43 mouse cellular contexts compared by ENCODE assay signal in the genomic region with DNA sequence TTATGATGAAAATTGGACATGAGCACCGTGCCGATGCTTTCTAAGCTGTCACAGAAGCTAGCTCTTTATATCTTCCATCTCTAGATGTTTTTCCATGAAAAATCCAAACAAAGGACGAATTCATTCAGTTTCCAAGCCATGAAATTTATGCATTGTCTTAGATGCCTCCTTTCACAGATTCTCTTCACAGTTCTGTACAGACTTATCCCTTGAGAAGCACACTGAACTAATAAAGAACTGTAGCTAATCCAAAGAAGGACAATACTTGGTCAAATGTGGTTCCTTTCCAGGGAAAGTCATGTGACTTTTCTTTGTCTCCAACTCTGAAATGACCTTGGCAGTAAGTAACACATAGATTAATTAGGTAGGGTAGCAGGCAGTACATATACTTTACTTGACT. TPM values are rescaled to one million over a fixed set of nuclear protein-coding genes. Genes with fewer than 3 reads are reported as not detected.
"Had no signal": no experiment of that assay in that cellular context is flagged by ENCODE, and none has a peak within 500 bp of the region (broad histone marks: within the 10 kb centered on the region; RNA-seq: fewer than 3 reads in every experiment).

No protein-coding gene starts in this region.

- H3K9ac ChIP-seq: heart, embryonic 12.5 days; heart, embryonic 13.5 days; heart, embryonic 15.5 days; hindbrain, embryonic 12.5 days; hindbrain, embryonic 13.5 days; hindbrain, embryonic 14.5 days; hindbrain, embryonic 15.5 days; intestine, embryonic 15.5 days; kidney, embryonic 15.5 days had no signal

- H3K36me3 ChIP-seq: heart, embryonic 10.5 days; heart, embryonic 12.5 days; heart, embryonic 13.5 days; heart, embryonic 15.5 days; hindbrain, embryonic 10.5 days; hindbrain, embryonic 12.5 days; hindbrain, embryonic 13.5 days; hindbrain, embryonic 15.5 days; intestine, embryonic 15.5 days; kidney, embryonic 15.5 days had no signal

- H3K9me3 ChIP-seq: heart, embryonic 10.5 days; heart, embryonic 12.5 days; heart, embryonic 13.5 days; heart, embryonic 15.5 days; hindbrain, embryonic 10.5 days; hindbrain, embryonic 12.5 days; hindbrain, embryonic 13.5 days; hindbrain, embryonic 15.5 days; intestine, embryonic 15.5 days; kidney, embryonic 15.5 days had no signal

- H3K27ac ChIP-seq: heart, adult 2 months; heart, embryonic 10.5 days; heart, embryonic 13.5 days; heart, embryonic 15.5 days; hindbrain, embryonic 10.5 days; hindbrain, embryonic 12.5 days; hindbrain, embryonic 13.5 days; hindbrain, embryonic 14.5 days; hindbrain, embryonic 15.5 days; hindbrain, postnatal 0 days; intestine, embryonic 15.5 days; kidney, embryonic 15.5 days; kidney, postnatal 0 days; layer of hippocampus, adult 2 months had no signal

- DNase-seq: heart, adult 2 months; heart, postnatal 10 days; heart, postnatal 14 days; heart, postnatal 36 days; heart, postnatal 4 days; kidney, adult 11 months; kidney, adult 18-20 months; kidney, adult 2 months; kidney, adult 8-10 months; kidney, adult 9 months; kidney, postnatal 10 days; kidney, postnatal 14 days; kidney, postnatal 25 days; kidney, postnatal 36 days; kidney, postnatal 4 days; layer of hippocampus, adult 9-11 months had no signal

- H3K4me3 ChIP-seq: heart, adult 2 months; heart, embryonic 10.5 days; heart, embryonic 12.5 days; heart, embryonic 13.5 days; heart, embryonic 15.5 days; hindbrain, embryonic 10.5 days; hindbrain, embryonic 12.5 days; hindbrain, embryonic 13.5 days; hindbrain, embryonic 15.5 days; intestine, embryonic 15.5 days; kidney, embryonic 15.5 days; layer of hippocampus, adult 2 months had no signal

- ATAC-seq: hindbrain, embryonic 16.5 days; hindbrain, postnatal 0 days; inflammation-experienced regulatory T-cells, adult 6 months; intestine, embryonic 15.5 days; intestine, embryonic 16.5 days; intestine, postnatal 0 days had no signal

- H3K4me2 ChIP-seq: heart, embryonic 11.5 days; heart, embryonic 12.5 days; heart, embryonic 13.5 days; heart, embryonic 15.5 days; hindbrain, embryonic 12.5 days; hindbrain, embryonic 13.5 days; hindbrain, embryonic 14.5 days; hindbrain, embryonic 15.5 days; intestine, embryonic 15.5 days; kidney, embryonic 15.5 days had no signal

- H3K27me3 ChIP-seq: heart, embryonic 12.5 days; heart, embryonic 13.5 days; heart, embryonic 15.5 days; hindbrain, embryonic 12.5 days; hindbrain, embryonic 13.5 days; hindbrain, embryonic 15.5 days; intestine, embryonic 15.5 days; kidney, embryonic 15.5 days had no signal

- H3K4me1 ChIP-seq: heart, embryonic 10.5 days; heart, embryonic 12.5 days; heart, embryonic 13.5 days; heart, embryonic 15.5 days; hindbrain, embryonic 10.5 days; hindbrain, embryonic 12.5 days; hindbrain, embryonic 13.5 days; hindbrain, embryonic 15.5 days; intestine, embryonic 15.5 days; kidney, embryonic 15.5 days had no signal

RNA-seq across cellular contexts. Expression of a gene that starts 2.8 kb away (rescaled TPM):
- polyA plus RNA-seq: heart, adult 2 months; heart, embryonic 10.5 days; heart, embryonic 11.5 days; heart, embryonic 12.5 days; heart, embryonic 13.5 days; heart, embryonic 14.5 days; heart, embryonic 15.5 days; heart, embryonic 16.5 days; heart, postnatal 0 days; hindbrain, embryonic 10.5 days; hindbrain, embryonic 11.5 days; hindbrain, embryonic 12.5 days; hindbrain, embryonic 13.5 days; hindbrain, embryonic 14.5 days; hindbrain, embryonic 15.5 days; hindbrain, postnatal 0 days; inflammation-experienced regulatory T-cells, adult 6 months; intestine, embryonic 14.5 days; intestine, embryonic 15.5 days; intestine, embryonic 16.5 days; intestine, postnatal 0 days; kidney, adult 2 months; kidney, embryonic 14.5 days; kidney, embryonic 16.5 days; kidney, postnatal 0 days; large intestine, adult 2 months had no signal

RNA-seq across cellular contexts. Expression of a gene that starts 15.5 kb away (rescaled TPM):
- polyA plus RNA-seq: heart, adult 2 months; heart, embryonic 10.5 days; heart, embryonic 11.5 days; heart, embryonic 12.5 days; heart, embryonic 13.5 days; heart, embryonic 14.5 days; heart, embryonic 15.5 days; heart, embryonic 16.5 days; heart, postnatal 0 days; hindbrain, embryonic 10.5 days; hindbrain, embryonic 11.5 days; hindbrain, embryonic 12.5 days; hindbrain, embryonic 13.5 days; hindbrain, embryonic 14.5 days; hindbrain, embryonic 15.5 days; hindbrain, embryonic 16.5 days; hindbrain, postnatal 0 days; intestine, embryonic 14.5 days; intestine, embryonic 15.5 days; intestine, embryonic 16.5 days; intestine, postnatal 0 days; kidney, adult 2 months; kidney, embryonic 14.5 days; kidney, embryonic 15.5 days; kidney, embryonic 16.5 days; kidney, postnatal 0 days; large intestine, adult 2 months had no signal

RNA-seq across cellular contexts. Expression of a gene that starts 30.7 kb away (rescaled TPM):
- polyA plus RNA-seq: heart, adult 2 months; heart, embryonic 10.5 days; heart, embryonic 11.5 days; heart, embryonic 12.5 days; heart, embryonic 13.5 days; heart, embryonic 14.5 days; heart, embryonic 15.5 days; heart, embryonic 16.5 days; heart, postnatal 0 days; hindbrain, embryonic 10.5 days; hindbrain, embryonic 11.5 days; hindbrain, embryonic 12.5 days; hindbrain, embryonic 13.5 days; hindbrain, embryonic 14.5 days; hindbrain, embryonic 15.5 days; hindbrain, embryonic 16.5 days; hindbrain, postnatal 0 days; intestine, embryonic 14.5 days; intestine, embryonic 15.5 days; intestine, embryonic 16.5 days; intestine, postnatal 0 days; kidney, adult 2 months; kidney, embryonic 14.5 days; kidney, embryonic 15.5 days; kidney, embryonic 16.5 days; kidney, postnatal 0 days; large intestine, adult 2 months had no signal

RNA-seq across cellular contexts. Expression of a gene that starts 50.6 kb away (rescaled TPM):
- polyA plus RNA-seq: heart, adult 2 months; heart, embryonic 10.5 days; heart, embryonic 11.5 days; heart, embryonic 12.5 days; heart, embryonic 13.5 days; heart, embryonic 14.5 days; heart, embryonic 15.5 days; heart, embryonic 16.5 days; heart, postnatal 0 days; hindbrain, embryonic 10.5 days; hindbrain, embryonic 11.5 days; hindbrain, embryonic 12.5 days; hindbrain, embryonic 13.5 days; hindbrain, embryonic 14.5 days; hindbrain, embryonic 15.5 days; hindbrain, embryonic 16.5 days; hindbrain, postnatal 0 days; inflammation-experienced regulatory T-cells, adult 6 months; intestine, embryonic 14.5 days; intestine, embryonic 15.5 days; intestine, embryonic 16.5 days; intestine, postnatal 0 days; kidney, adult 2 months; kidney, embryonic 14.5 days; kidney, embryonic 15.5 days; kidney, embryonic 16.5 days; kidney, postnatal 0 days; large intestine, adult 2 months had no signal
